Mouse (Mus musculus) bone marrow macrophage, adult 2 months (primary cell): ENCODE measurements around the gene Lsamp.

Experiments
- CTCF ChIP-seq: IDR thresholded peaks from 2 replicates; pipeline ENCODE4 v1.5.1; 2012; ENCODE audit warnings: low read depth, mild to moderate bottlenecking, low read length, moderate library complexity
- POLR2A ChIP-seq: IDR thresholded peaks from 2 replicates; pipeline ENCODE4 v1.6.1; 2012; ENCODE audit warnings: mild to moderate bottlenecking, low read depth, low read length, borderline replicate concordance

DNA sequence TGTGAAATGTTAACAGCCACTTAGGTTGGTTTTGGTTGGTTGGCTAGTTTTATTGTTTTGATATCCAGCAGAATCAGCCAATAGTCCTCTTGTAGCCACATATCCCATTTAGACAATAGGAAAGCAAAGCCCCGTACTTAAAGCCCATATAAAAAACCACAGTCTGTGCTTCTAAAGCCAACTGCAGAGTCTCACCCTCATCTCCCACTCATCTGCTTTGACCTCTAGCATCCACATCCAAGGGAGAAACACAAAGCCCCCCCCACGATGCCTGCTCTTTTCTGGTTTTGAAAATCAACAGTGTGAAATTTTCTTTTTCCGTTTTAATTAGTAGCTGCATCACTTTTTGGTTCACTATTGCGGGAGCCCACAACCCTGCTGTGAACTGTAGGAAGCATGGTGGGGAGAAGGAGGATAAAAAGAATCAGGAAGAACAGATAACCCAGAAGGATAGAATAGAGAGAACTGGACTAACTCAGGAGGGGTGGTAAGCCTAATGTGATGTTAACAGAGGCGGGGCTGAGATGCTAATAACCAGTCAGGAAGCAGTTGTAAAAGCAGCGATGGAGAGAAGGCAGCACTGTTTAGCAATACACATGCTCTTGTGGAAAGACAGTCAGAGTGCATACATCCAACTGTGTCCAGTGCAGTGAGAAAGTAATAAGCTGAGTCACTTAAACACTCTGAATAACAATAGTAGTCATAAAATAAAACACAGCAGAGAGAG, 2165.2 kb downstream of the Lsamp start:
- TF ChIP-seq POLR2A = no peak
- TF ChIP-seq CTCF = no peak
